Mouse (Mus musculus): ENCODE measurements at regions not wholly inside any gene's neighbourhood (a gene's known extent, or its start where the extent isn't known, plus 50 kb on each side); places are given as distances from the start of the nearest gene placed in this dataset.

DNA sequence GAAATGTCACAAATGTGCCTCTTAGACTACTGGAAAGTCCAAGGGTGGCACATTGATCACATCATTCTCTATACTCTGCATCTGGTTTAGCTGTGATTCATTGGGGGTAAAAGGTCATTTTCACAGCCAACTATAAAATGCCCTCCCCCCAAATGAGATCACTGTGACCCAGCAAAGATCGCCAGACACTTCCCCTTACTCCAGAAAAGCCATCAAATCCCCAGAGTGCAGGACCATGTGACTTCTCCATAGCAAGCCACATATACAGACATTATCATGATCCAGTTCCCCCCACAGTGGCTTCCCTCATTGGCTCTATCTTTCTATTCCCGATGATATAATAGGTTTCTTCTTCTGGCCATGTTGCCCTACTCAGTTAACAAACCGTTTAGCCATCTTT lies 163.6 kb upstream of the Map1b start:
- no peak for DNase-seq (ENCODE audit: low spot score)
- H3K4me2 ChIP-seq (ENCODE audit: low read length), result no peak overlapping the region
- H3K27ac ChIP-seq (ENCODE audit: low read depth), result no peak overlapping the region
- H3K4me3 ChIP-seq (ENCODE audit: low read depth, low read length), result no peak overlapping the region
- H3K36me3 ChIP-seq (ENCODE audit: control insufficient read depth, insufficient read depth, low read length), result no peaks in the 10 kb centered on the region
- H3K4me1 ChIP-seq (replicated peaks; ENCODE audit: control insufficient read depth, insufficient read depth, low read length), result no peaks in the 10 kb centered on the region
- H3K27me3 ChIP-seq (replicated peaks; ENCODE audit: control insufficient read depth, insufficient read depth, low read length), result no peaks in the 10 kb centered on the region
- WGBS, result 67% methylated on average over 3 of the region's 3 CpGs
- no peaks in the 10 kb centered on the region for H3K9me3 ChIP-seq (ENCODE audit: control insufficient read depth, low read length)
- H3K9ac ChIP-seq (ENCODE audit: low read length), result no peak overlapping the region
- no peak for ATAC-seq (replicated peaks; ENCODE audit: low FRiP score, low TSS enrichment, low read depth)

DNA sequence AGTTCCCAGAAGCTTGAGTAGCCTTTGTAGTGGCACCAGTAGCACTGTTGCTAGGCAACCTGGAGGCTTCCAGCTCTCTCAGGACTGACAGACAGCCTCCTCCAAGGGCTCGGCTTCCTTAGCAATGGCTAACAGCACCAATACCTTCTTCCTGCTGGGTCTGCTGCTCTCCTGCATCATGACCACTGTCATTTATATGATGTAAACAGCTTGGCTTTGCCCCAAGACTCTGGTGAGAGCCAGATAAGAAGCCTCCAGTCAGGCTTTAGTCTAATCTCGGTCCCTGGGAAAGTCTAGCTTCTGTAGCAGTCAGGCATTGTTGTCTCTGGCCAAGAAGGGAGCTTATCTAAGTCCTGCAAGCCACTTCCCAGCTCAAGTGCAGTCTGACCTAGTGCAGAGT lies 163.1 kb upstream of the Map1b start:
- Histone ChIP-seq H3K4me1 (replicated peaks; ENCODE audit: control insufficient read depth, insufficient read depth, low read length) (no peaks in the 10 kb centered on the region), H3K27ac (ENCODE audit: low read depth) (no peak overlapping the region), H3K9me3 (ENCODE audit: control insufficient read depth, low read length) (no peaks in the 10 kb centered on the region), H3K9ac (ENCODE audit: low read length) (no peak overlapping the region), H3K36me3 (ENCODE audit: control insufficient read depth, insufficient read depth, low read length) (no peaks in the 10 kb centered on the region), H3K27me3 (replicated peaks; ENCODE audit: control insufficient read depth, insufficient read depth, low read length) (no peaks in the 10 kb centered on the region), H3K4me2 (ENCODE audit: low read length) (no peak overlapping the region), H3K4me3 (ENCODE audit: low read depth, low read length) (no peak overlapping the region)
- DNase-seq (ENCODE audit: low spot score) (no peak), ATAC-seq (replicated peaks; ENCODE audit: low FRiP score, low TSS enrichment, low read depth) (no peak)
- 22% methylated on average over 2 of the region's 2 CpGs for WGBS

DNA sequence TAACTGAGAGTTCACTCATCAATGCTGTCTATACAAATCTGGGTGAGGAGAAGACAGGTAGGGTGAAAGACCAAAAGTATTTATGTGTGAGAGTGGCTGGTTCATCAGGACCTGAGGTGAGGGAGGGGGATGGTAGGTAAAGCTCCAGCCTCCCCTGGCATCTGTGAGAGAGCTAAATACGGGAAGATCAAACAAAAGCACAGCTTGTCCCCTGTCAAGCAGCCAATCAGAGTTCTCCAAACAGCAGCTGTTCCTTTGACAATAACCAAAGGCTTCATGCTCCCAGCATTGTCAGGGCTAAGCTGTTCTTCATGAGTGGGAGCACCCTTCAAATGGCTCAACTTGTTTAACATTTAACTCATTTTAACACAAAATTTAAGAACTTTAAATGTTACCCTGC lies 160.1 kb upstream of the Map1b start:
- Histone ChIP-seq H3K36me3 (ENCODE audit: control insufficient read depth, insufficient read depth, low read length) (no peaks in the 10 kb centered on the region), H3K9ac (ENCODE audit: low read length) (no peak overlapping the region), H3K4me3 (ENCODE audit: low read depth, low read length) (no peak overlapping the region), H3K4me2 (ENCODE audit: low read length) (no peak overlapping the region), H3K4me1 (replicated peaks; ENCODE audit: control insufficient read depth, insufficient read depth, low read length) (no peaks in the 10 kb centered on the region), H3K27me3 (replicated peaks; ENCODE audit: control insufficient read depth, insufficient read depth, low read length) (no peaks in the 10 kb centered on the region), H3K27ac (ENCODE audit: low read depth) (no peak overlapping the region), H3K9me3 (ENCODE audit: control insufficient read depth, low read length) (no peaks in the 10 kb centered on the region)
- ATAC-seq (replicated peaks; ENCODE audit: low FRiP score, low TSS enrichment, low read depth) (no peak), DNase-seq (ENCODE audit: low spot score) (no peak)
- 5% methylated on average over 1 of the region's 1 CpGs for WGBS

DNA sequence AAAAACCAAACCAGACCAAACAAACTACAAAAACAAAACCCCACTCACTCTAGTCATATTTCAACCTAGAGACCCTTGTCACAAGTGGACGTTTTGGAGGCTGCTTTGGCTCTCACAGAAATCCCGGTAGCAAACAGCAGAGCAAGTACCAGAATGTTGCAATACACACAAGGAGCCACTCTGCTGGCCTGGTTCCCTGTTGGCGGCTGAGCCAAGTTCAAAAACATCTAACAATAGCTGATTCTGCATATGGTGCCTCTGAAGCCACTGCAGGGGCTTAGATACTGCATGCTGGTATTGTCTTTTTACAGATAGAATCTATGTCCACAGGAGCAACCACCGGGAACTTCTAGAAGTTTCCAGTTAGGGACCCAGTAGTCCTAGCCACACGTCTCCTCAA lies 159.6 kb upstream of the Map1b start:
- ATAC-seq (replicated peaks; ENCODE audit: low FRiP score, low TSS enrichment, low read depth) (no peak), DNase-seq (ENCODE audit: low spot score) (no peak)
- Histone ChIP-seq H3K4me3 (ENCODE audit: low read depth, low read length) (no peak overlapping the region), H3K4me1 (replicated peaks; ENCODE audit: control insufficient read depth, insufficient read depth, low read length) (no peaks in the 10 kb centered on the region), H3K27ac (ENCODE audit: low read depth) (no peak overlapping the region), H3K27me3 (replicated peaks; ENCODE audit: control insufficient read depth, insufficient read depth, low read length) (no peaks in the 10 kb centered on the region), H3K9ac (ENCODE audit: low read length) (no peak overlapping the region), H3K36me3 (ENCODE audit: control insufficient read depth, insufficient read depth, low read length) (no peaks in the 10 kb centered on the region), H3K9me3 (ENCODE audit: control insufficient read depth, low read length) (no peaks in the 10 kb centered on the region), H3K4me2 (ENCODE audit: low read length) (no peak overlapping the region)
- WGBS, result 70% methylated on average over 5 of the region's 5 CpGs

DNA sequence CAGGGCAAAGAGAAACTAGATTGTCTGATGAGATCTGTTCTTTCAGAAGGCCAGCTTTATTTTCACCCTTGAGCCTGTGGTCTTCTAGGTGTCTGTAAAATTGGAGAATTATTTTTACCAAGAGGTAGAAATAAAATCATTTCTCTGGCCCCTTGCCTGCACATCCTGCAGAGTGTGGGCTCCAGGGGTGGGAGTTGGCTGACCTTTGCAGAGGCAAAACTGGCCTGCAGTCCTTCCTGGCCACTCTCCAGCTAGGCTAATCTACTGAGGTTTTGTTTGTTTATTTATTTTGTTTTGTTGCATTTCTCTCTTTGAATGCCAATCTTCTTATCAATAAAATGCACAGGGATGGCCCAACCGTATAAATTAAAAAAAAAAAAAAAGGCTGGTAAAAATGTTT lies 156.4 kb upstream of the Map1b start:
- H3K4me2 ChIP-seq (ENCODE audit: low read length), result no peak overlapping the region
- no peaks in the 10 kb centered on the region for H3K4me1 ChIP-seq (replicated peaks; ENCODE audit: control insufficient read depth, insufficient read depth, low read length)
- no peaks in the 10 kb centered on the region for H3K36me3 ChIP-seq (ENCODE audit: control insufficient read depth, insufficient read depth, low read length)
- H3K9me3 ChIP-seq (ENCODE audit: control insufficient read depth, low read length), result no peaks in the 10 kb centered on the region
- WGBS, result 68% methylated on average over 1 of the region's 1 CpGs
- no peak overlapping the region for H3K4me3 ChIP-seq (ENCODE audit: low read depth, low read length)
- H3K27me3 ChIP-seq (replicated peaks; ENCODE audit: control insufficient read depth, insufficient read depth, low read length), result no peaks in the 10 kb centered on the region
- H3K9ac ChIP-seq (ENCODE audit: low read length), result no peak overlapping the region
- ATAC-seq (replicated peaks; ENCODE audit: low FRiP score, low TSS enrichment, low read depth) (no peak), DNase-seq (ENCODE audit: low spot score) (no peak)
- no peak overlapping the region for H3K27ac ChIP-seq (ENCODE audit: low read depth)

DNA sequence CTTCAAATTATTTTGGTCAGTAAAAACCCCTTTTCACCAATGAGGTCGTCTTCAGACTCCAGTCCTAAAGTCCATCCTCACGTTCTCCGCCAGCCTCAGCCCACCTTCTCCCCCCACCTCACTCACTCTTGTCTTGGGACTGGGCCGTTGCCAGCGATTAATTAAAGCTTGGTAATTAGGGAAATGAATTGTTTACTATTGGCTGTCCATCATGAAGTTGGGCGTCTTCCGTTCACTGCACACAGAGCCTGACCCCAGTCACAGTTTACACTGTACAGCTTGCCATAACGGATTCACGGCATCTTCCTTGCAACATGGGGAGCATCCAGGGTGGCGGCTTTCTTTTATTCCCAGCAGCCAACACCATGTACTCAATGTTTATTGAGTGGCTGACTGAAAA lies 155.4 kb upstream of the Map1b start:
- no peak overlapping the region for H3K4me2 ChIP-seq (ENCODE audit: low read length)
- no peaks in the 10 kb centered on the region for H3K27me3 ChIP-seq (replicated peaks; ENCODE audit: control insufficient read depth, insufficient read depth, low read length)
- ATAC-seq (replicated peaks; ENCODE audit: low FRiP score, low TSS enrichment, low read depth), result no peak
- no peak overlapping the region for H3K27ac ChIP-seq (ENCODE audit: low read depth)
- no peaks in the 10 kb centered on the region for H3K9me3 ChIP-seq (ENCODE audit: control insufficient read depth, low read length)
- no peaks in the 10 kb centered on the region for H3K36me3 ChIP-seq (ENCODE audit: control insufficient read depth, insufficient read depth, low read length)
- DNase-seq (ENCODE audit: low spot score), result no peak
- H3K9ac ChIP-seq (ENCODE audit: low read length), result no peak overlapping the region
- no peak overlapping the region for H3K4me3 ChIP-seq (ENCODE audit: low read depth, low read length)
- WGBS, result 69% methylated on average over 10 of the region's 10 CpGs
- no peaks in the 10 kb centered on the region for H3K4me1 ChIP-seq (replicated peaks; ENCODE audit: control insufficient read depth, insufficient read depth, low read length)

DNA sequence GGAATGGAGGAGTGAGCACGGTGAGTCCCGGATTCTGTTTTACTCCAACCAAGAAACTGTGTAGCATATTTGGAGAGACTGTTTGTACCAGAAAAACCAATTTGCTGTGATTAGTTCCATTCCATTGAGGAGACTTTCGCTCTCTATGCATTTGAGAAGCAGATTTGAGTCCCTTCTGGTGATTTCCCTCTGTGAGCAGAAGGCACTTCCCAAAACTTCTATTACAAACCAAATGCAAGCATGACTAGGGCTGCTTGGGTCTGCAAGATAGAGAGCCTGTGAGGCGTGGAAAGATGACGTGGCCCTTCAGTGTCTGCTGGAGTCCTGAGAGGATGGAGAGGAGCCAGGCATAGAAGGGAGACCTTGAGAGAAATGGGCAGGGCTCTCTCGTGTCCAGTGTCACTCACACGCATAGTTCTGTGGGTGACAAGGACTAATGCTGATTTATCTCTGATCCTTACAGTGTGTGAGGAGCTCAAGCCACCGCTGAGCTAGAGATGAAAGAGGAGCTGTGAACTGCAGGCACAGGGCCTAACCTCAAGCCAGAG lies 153.7 kb upstream of the Map1b start:
- H3K4me2 ChIP-seq (ENCODE audit: low read length), result no peak overlapping the region
- no peaks in the 10 kb centered on the region for H3K36me3 ChIP-seq (ENCODE audit: control insufficient read depth, insufficient read depth, low read length)
- H3K9ac ChIP-seq (ENCODE audit: low read length), result no peak overlapping the region
- H3K27ac ChIP-seq (ENCODE audit: low read depth), result no peak overlapping the region
- no peaks in the 10 kb centered on the region for H3K4me1 ChIP-seq (replicated peaks; ENCODE audit: control insufficient read depth, insufficient read depth, low read length)
- no peaks in the 10 kb centered on the region for H3K9me3 ChIP-seq (ENCODE audit: control insufficient read depth, low read length)
- ATAC-seq (replicated peaks; ENCODE audit: low FRiP score, low TSS enrichment, low read depth) (no peak), DNase-seq (ENCODE audit: low spot score) (no peak)
- H3K4me3 ChIP-seq (ENCODE audit: low read depth, low read length), result no peak overlapping the region
- no peaks in the 10 kb centered on the region for H3K27me3 ChIP-seq (replicated peaks; ENCODE audit: control insufficient read depth, insufficient read depth, low read length)
- WGBS, result 80% methylated on average over 8 of the region's 8 CpGs

DNA sequence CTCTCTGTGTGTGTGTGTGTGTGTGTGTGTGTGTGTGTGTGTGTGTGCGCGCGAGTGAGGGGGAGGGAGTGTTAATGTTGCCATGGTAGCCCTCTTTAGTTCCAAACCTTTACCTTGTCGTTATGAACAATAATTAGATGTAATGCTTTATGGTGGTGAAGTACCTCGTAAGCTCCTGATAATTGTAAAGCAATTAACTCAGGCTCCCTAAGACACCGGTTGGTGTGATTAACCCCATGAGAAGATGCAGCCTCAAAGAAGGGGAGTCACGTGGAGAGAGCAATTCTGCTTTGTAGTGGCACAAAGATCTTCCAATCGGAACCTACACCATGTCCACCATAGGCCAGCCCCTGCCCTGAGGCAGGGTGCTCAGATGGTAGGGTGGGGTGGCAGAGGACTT lies 152.3 kb upstream of the Map1b start:
- Histone ChIP-seq H3K4me2 (ENCODE audit: low read length) (no peak overlapping the region), H3K4me1 (replicated peaks; ENCODE audit: control insufficient read depth, insufficient read depth, low read length) (no peaks in the 10 kb centered on the region), H3K9ac (ENCODE audit: low read length) (no peak overlapping the region), H3K9me3 (ENCODE audit: control insufficient read depth, low read length) (no peaks in the 10 kb centered on the region), H3K36me3 (ENCODE audit: control insufficient read depth, insufficient read depth, low read length) (no peaks in the 10 kb centered on the region), H3K4me3 (ENCODE audit: low read depth, low read length) (no peak overlapping the region), H3K27ac (ENCODE audit: low read depth) (no peak overlapping the region), H3K27me3 (replicated peaks; ENCODE audit: control insufficient read depth, insufficient read depth, low read length) (no peaks in the 10 kb centered on the region)
- WGBS, result 65% methylated on average over 8 of the region's 8 CpGs
- no peak for DNase-seq (ENCODE audit: low spot score)
- ATAC-seq (replicated peaks; ENCODE audit: low FRiP score, low TSS enrichment, low read depth), result no peak

DNA sequence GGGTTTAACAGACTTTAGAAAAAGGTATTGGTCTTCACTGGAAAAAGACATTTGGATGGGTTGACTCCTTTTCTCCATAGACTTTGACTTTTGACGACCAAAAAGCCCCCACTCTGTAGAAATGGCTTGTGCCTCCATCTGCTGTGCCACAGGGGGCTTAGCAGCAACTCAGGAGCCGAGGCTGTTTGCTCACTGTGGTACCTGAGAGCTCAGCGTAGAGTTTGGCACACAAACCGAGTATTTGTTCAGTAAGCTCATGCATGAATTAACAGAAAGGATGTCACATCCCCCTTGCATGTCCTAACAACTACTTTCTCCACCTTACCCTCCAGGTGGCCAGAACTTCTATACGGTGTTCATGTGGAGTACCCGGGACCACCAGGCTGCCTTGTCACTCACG lies 149.7 kb upstream of the Map1b start:
- no peaks in the 10 kb centered on the region for H3K27me3 ChIP-seq (replicated peaks; ENCODE audit: control insufficient read depth, insufficient read depth, low read length)
- no peak for DNase-seq (ENCODE audit: low spot score)
- H3K9ac ChIP-seq (ENCODE audit: low read length), result no peak overlapping the region
- no peak overlapping the region for H3K27ac ChIP-seq (ENCODE audit: low read depth)
- no peaks in the 10 kb centered on the region for H3K4me1 ChIP-seq (replicated peaks; ENCODE audit: control insufficient read depth, insufficient read depth, low read length)
- no peak overlapping the region for H3K4me2 ChIP-seq (ENCODE audit: low read length)
- H3K9me3 ChIP-seq (ENCODE audit: control insufficient read depth, low read length), result no peaks in the 10 kb centered on the region
- no peaks in the 10 kb centered on the region for H3K36me3 ChIP-seq (ENCODE audit: control insufficient read depth, insufficient read depth, low read length)
- no peak for ATAC-seq (replicated peaks; ENCODE audit: low FRiP score, low TSS enrichment, low read depth)
- 74% methylated on average over 7 of the region's 7 CpGs for WGBS
- H3K4me3 ChIP-seq (ENCODE audit: low read depth, low read length), result no peak overlapping the region

Data from intestine, embryonic 14.5 days (tissue).